Mouse (Mus musculus): ENCODE results near the gene Crybg2. TPM values are rescaled to one million over a fixed set of nuclear protein-coding genes. Genes with fewer than 3 reads are reported as not detected.

Crybg2 gene
- total and polyA plus RNA-seq, 2 experiments = 1.4 to 1.6 TPM

DNA sequence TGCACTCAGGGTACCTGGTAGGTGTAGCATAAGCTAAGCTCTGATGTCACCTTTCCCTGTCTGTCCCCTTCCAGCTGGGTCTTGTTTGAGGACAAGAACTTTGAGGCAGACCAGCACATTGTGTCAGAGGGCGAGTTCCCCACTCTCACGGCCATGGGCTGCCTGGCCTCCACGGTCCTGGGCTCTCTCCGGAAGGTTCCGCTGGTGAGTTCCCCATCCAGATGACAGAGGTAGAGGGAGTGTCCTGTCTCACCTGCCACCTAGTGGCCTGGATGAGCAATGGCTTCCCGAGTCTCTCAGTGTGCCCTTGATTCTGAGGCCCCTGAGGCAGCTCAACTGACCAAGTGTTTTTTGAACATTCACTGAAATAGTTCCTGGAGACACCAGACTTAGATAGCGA, 26.8 kb downstream of the Crybg2 start:
- DNase-seq (ENCODE audit: extremely low read depth, low read depth, low spot score) = no peak
- Histone ChIP-seq H3K27ac (replicated peaks; ENCODE audit: insufficient read depth, low read depth, low read length) (no peak overlapping the region), H3K4me1 (ENCODE audit: control insufficient read depth, insufficient read depth, low read length) (no peaks in the 10 kb centered on the region), H3K36me3 (ENCODE audit: control insufficient read depth, insufficient read depth, low read length) (no peaks in the 10 kb centered on the region), H3K79me2 (ENCODE audit: control insufficient read depth, insufficient read depth, low read length) (no peaks in the 10 kb centered on the region), H3K4me3 (ENCODE audit: insufficient read depth, low read depth, low read length) (no peak overlapping the region), H3K9ac (ENCODE audit: low read depth, low read length) (no peak overlapping the region), H3K27me3 (ENCODE audit: control insufficient read depth, insufficient read depth, low read length) (no peaks in the 10 kb centered on the region)
- TF ChIP-seq POLR2A (IDR thresholded peaks at IDR 0.05; ENCODE audit: extremely low read depth, insufficient read depth, low read length) = no peak
- peak; percentile 84 for TF ChIP-seq CTCF (IDR thresholded peaks at IDR 0.05; ENCODE audit: low read depth, low read length)
- WGBS = 22% methylated on average over 7 of the region's 7 CpGs

DNA sequence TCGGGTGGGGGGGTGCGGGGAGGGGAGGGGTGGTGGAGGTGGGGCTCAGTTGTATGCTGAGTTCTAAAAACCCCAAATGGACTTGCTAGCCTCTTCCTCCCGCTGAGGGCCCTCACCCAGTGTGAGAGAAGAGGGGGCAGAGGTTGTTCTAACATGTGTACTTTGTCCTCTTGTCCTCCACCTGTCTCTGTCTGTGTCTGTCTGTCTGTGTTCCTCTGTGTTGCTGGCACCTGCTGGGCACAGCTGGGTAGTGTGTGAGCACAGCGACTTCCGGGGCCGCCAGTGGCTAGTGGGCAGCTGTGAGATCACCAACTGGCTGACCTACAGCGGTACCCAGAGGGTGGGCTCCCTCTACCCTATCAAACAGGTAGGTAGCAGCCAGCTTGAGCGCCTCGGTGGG, 28.4 kb downstream of the Crybg2 start:
- DNase-seq (ENCODE audit: extremely low read depth, low read depth, low spot score) = no peak
- Histone ChIP-seq H3K4me1 (ENCODE audit: control insufficient read depth, insufficient read depth, low read length) (no peaks in the 10 kb centered on the region), H3K9ac (ENCODE audit: low read depth, low read length) (no peak overlapping the region), H3K4me3 (ENCODE audit: insufficient read depth, low read depth, low read length) (no peak overlapping the region), H3K27me3 (ENCODE audit: control insufficient read depth, insufficient read depth, low read length) (no peaks in the 10 kb centered on the region), H3K27ac (replicated peaks; ENCODE audit: insufficient read depth, low read depth, low read length) (no peak overlapping the region), H3K36me3 (ENCODE audit: control insufficient read depth, insufficient read depth, low read length) (no peaks in the 10 kb centered on the region), H3K79me2 (ENCODE audit: control insufficient read depth, insufficient read depth, low read length) (no peaks in the 10 kb centered on the region)
- 67% methylated on average over 9 of the region's 9 CpGs for WGBS
- TF ChIP-seq CTCF (IDR thresholded peaks at IDR 0.05; ENCODE audit: low read depth, low read length) (no peak), POLR2A (IDR thresholded peaks at IDR 0.05; ENCODE audit: extremely low read depth, insufficient read depth, low read length) (no peak)

DNA sequence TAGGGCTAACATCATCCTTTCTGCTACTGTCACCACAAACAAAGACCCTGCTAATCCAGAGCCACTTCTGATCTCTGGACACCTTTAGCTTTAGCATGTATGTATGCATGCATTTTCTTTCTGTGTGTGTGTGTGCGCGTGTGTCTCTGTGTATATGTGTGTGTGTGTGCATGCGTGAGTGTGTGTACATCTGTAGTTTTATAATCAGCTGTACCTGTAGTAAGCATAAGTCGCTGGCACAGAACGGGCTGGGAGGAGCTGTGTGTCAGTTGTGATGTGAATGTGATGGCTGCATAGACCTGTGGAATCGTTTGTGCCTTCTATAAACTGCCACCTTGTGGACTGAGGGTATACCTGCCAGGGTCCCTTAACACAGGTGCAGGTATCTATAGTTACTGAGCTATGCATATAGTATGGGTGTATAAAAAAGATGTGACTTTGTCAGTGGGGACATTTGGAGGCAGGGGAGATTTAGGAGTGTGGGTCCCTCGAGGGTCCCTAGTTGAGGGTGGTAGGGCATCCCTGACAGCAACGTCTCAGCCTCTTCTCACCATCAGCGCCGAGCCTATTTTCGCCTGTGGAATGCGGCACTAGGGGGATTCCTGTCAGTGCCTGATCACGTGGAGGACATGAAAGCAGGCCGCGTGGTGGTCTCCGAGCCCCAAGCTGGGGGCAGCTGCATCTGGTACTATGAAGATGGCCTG, 30.1 kb downstream of the Crybg2 start:
- no peaks in the 10 kb centered on the region for H3K36me3 ChIP-seq (ENCODE audit: control insufficient read depth, insufficient read depth, low read length)
- no peak overlapping the region for H3K4me3 ChIP-seq (ENCODE audit: insufficient read depth, low read depth, low read length)
- no peak overlapping the region for H3K27ac ChIP-seq (replicated peaks; ENCODE audit: insufficient read depth, low read depth, low read length)
- no peak for TF ChIP-seq POLR2A (IDR thresholded peaks at IDR 0.05; ENCODE audit: extremely low read depth, insufficient read depth, low read length)
- no peak for TF ChIP-seq CTCF (IDR thresholded peaks at IDR 0.05; ENCODE audit: low read depth, low read length)
- H3K79me2 ChIP-seq (ENCODE audit: control insufficient read depth, insufficient read depth, low read length) = no peaks in the 10 kb centered on the region
- H3K27me3 ChIP-seq (ENCODE audit: control insufficient read depth, insufficient read depth, low read length) = no peaks in the 10 kb centered on the region
- H3K4me1 ChIP-seq (ENCODE audit: control insufficient read depth, insufficient read depth, low read length) = no peaks in the 10 kb centered on the region
- DNase-seq (ENCODE audit: extremely low read depth, low read depth, low spot score) = no peak
- WGBS = 86% methylated on average over 16 of the region's 16 CpGs
- H3K9ac ChIP-seq (ENCODE audit: low read depth, low read length) = no peak overlapping the region

DNA sequence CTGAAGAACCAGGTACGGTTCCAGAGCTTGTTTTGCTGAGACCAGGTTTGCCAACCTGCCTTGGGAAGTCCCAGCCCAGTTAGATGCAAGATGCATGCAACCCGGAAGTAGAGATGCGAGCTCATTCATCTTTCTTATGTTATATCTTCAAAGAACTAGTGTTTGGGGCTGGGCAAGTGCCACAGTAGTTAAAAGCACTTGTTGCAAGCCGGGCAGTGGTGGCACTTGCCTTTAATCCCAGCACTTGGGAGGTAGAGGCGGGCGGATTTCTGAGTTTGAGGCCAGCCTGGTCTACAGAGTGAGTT, 30.6 kb downstream of the Crybg2 start:
- TF ChIP-seq POLR2A (IDR thresholded peaks at IDR 0.05; ENCODE audit: extremely low read depth, insufficient read depth, low read length) (no peak), CTCF (IDR thresholded peaks at IDR 0.05; ENCODE audit: low read depth, low read length) (no peak)
- 86% methylated on average over 6 of the region's 6 CpGs for WGBS
- no peaks in the 10 kb centered on the region for H3K36me3 ChIP-seq (ENCODE audit: control insufficient read depth, insufficient read depth, low read length)

DNA sequence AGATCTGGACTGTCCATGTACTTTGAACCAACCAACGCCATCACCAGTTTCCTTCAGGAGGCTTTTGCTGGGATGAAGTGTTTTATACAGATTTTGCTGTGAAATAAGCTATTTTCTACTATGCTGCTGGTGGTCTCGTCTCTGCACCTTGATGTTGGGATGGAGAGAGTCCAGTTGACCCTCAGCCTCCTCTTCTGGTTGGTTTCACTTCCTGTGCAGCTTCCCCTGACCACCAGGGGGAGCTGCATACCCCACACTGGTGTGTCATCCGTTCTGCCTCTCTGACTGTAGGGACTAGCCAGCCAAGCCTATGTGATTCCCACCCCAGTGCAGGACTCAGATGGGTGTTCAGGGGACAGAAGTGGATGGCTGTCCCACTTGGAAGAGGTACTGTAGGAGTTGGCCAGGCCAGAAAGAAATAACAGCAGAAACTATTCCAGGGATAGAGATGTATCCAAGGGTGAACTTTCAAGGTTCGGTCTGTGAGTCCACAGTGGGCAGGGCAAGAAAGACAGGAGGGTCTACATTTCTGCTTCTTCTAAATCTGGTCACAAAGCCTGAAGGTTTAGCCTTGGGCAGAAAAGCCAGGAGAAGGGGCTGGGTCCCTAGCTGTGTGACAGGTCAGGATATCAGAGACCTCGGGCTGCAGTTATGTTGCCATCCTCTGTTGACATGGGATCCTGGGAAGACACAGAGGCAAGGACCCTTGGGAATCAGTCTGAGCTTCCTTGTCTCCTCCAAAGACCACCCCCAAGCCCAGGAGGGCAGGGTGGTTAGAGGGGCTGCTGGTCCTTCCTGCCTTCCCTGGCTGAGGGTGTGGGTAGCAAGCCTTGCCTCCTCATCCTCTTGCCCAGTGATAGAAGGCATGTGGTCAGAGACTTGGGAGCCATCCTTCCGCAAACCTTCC, 32.0 kb downstream of the Crybg2 start:
- 68% methylated on average over 6 of the region's 6 CpGs for WGBS
- H3K27ac ChIP-seq (replicated peaks; ENCODE audit: insufficient read depth, low read depth, low read length) = no peak overlapping the region

More for the DNA sequence above, 30.6 kb downstream of the Crybg2 start:
- Histone ChIP-seq H3K9ac (ENCODE audit: low read depth, low read length) (no peak overlapping the region), H3K27me3 (ENCODE audit: control insufficient read depth, insufficient read depth, low read length) (no peaks in the 10 kb centered on the region), H3K4me3 (ENCODE audit: insufficient read depth, low read depth, low read length) (no peak overlapping the region), H3K27ac (replicated peaks; ENCODE audit: insufficient read depth, low read depth, low read length) (no peak overlapping the region), H3K79me2 (ENCODE audit: control insufficient read depth, insufficient read depth, low read length) (no peaks in the 10 kb centered on the region), H3K4me1 (ENCODE audit: control insufficient read depth, insufficient read depth, low read length) (no peaks in the 10 kb centered on the region)
- no peak for DNase-seq (ENCODE audit: extremely low read depth, low read depth, low spot score)

More for the DNA sequence above, 32.0 kb downstream of the Crybg2 start:
- peak; percentile 89 for TF ChIP-seq CTCF (IDR thresholded peaks at IDR 0.05; ENCODE audit: low read depth, low read length)
- TF ChIP-seq POLR2A (IDR thresholded peaks at IDR 0.05; ENCODE audit: extremely low read depth, insufficient read depth, low read length) = no peak
- H3K79me2 ChIP-seq (ENCODE audit: control insufficient read depth, insufficient read depth, low read length) = no peaks in the 10 kb centered on the region
- DNase-seq (ENCODE audit: extremely low read depth, low read depth, low spot score) = no peak
- no peak overlapping the region for H3K4me3 ChIP-seq (ENCODE audit: insufficient read depth, low read depth, low read length)
- no peaks in the 10 kb centered on the region for H3K4me1 ChIP-seq (ENCODE audit: control insufficient read depth, insufficient read depth, low read length)
- H3K36me3 ChIP-seq (ENCODE audit: control insufficient read depth, insufficient read depth, low read length) = no peaks in the 10 kb centered on the region
- H3K9ac ChIP-seq (ENCODE audit: low read depth, low read length) = no peak overlapping the region
- H3K27me3 ChIP-seq (ENCODE audit: control insufficient read depth, insufficient read depth, low read length) = no peaks in the 10 kb centered on the region
